Mouse (Mus musculus): Measurements from ENCODE around the gene Dhx40. TPM values are rescaled to one million over a fixed set of nuclear protein-coding genes. Genes with fewer than 3 reads are reported as not detected.
"Not testable (repeated sequence)": the region's sequence is repeated elsewhere in the genome, so short reads cannot be mapped to it uniquely, and the experiment has no call there.

Dhx40 gene
- polyA plus RNA-seq, 1 experiment from 2014 or later, result 44.5 TPM

DNA sequence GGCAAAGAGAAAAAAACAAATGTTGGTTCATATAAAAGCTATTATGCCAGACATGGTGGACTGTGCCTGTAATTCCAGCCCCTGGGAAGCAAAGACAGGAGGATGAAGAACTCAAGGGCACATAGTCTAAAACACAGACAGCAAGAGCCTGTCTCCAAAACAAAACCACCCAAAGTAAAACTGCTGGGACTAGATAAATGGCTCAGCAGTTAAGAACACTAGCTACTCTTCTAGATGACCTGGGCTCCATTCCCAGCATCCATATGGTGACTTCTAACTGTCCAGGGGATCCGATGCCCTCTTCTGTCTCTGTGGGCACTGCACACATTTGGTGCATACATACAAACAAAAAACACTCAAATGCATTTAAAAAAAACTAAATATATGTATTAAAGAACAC, 56.5 kb downstream of the Dhx40 start:
- Histone ChIP-seq H3K9ac (ENCODE audit: low read depth, low read length) (no peak overlapping the region), H3K36me3 (ENCODE audit: control insufficient read depth, insufficient read depth, low read length) (peaks cover 4% of the 10 kb centered on the region), H3K9me3 (ENCODE audit: control insufficient read depth, low read length) (no peaks in the 10 kb centered on the region), H3K4me3 (ENCODE audit: low read length) (no peak overlapping the region), H3K27me3 (ENCODE audit: control insufficient read depth, insufficient read depth, low read length) (no peaks in the 10 kb centered on the region), H3K27ac (ENCODE audit: low read depth, low read length) (no peak overlapping the region), H3K4me2 (replicated peaks; ENCODE audit: low read depth, low read length) (no peak overlapping the region), H3K4me1 (ENCODE audit: control insufficient read depth, insufficient read depth, low read length) (peaks cover 10% of the 10 kb centered on the region)
- ATAC-seq (ENCODE audit: low FRiP score, low TSS enrichment), result no peak
- 94% methylated on average over 1 of the region's 1 CpGs for WGBS

DNA sequence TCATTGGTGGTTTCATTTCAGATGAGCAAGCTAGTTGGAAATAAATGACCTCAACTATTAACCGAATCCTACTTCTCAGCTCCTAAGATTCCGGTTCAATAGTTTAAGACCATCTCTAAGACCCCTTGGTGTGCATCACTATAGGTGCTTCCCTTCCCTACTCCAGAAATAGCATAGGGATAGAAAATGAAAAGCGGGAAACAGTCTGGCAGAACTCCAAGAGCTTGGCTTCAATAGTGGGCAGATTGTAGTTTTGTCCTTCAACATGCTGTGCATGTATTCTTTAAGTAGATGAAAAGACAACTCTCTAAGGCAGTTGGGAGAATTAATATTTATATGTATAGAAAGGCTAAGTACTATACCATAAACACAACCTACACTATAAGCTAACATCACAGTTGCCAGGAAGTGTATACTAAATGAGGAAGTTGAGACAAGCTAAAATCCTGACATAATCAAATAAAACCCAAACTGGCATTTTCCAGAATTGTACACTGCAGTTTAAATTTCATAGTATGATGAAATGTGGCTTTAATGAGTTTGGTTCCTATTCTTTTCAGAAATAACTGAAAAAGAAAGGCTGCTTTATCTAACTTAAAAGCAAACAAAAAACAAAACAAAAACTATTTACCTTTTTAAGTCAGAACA, 57.6 kb downstream of the Dhx40 start:
- no peak for ATAC-seq (ENCODE audit: low FRiP score, low TSS enrichment)
- H3K9me3 ChIP-seq (ENCODE audit: control insufficient read depth, low read length), result no peaks in the 10 kb centered on the region
- H3K9ac ChIP-seq (ENCODE audit: low read depth, low read length), result no peak overlapping the region
- no peak overlapping the region for H3K4me2 ChIP-seq (replicated peaks; ENCODE audit: low read depth, low read length)
- 80% methylated on average over 3 of the region's 3 CpGs for WGBS
- peaks cover 6% of the 10 kb centered on the region for H3K4me1 ChIP-seq (ENCODE audit: control insufficient read depth, insufficient read depth, low read length)
- H3K36me3 ChIP-seq (ENCODE audit: control insufficient read depth, insufficient read depth, low read length), result peaks cover 4% of the 10 kb centered on the region
- no peak overlapping the region for H3K4me3 ChIP-seq (ENCODE audit: low read length)
- no peak overlapping the region for H3K27ac ChIP-seq (ENCODE audit: low read depth, low read length)
- no peaks in the 10 kb centered on the region for H3K27me3 ChIP-seq (ENCODE audit: control insufficient read depth, insufficient read depth, low read length)

GRCm38 (mm10) chr11:86745634-86746404, 61.7 kb downstream of the Dhx40 start:
- Histone ChIP-seq H3K4me1 (ENCODE audit: control insufficient read depth, insufficient read depth, low read length) (peaks cover 3% of the 10 kb centered on the region), H3K9me3 (ENCODE audit: control insufficient read depth, low read length) (no peaks in the 10 kb centered on the region), H3K4me2 (replicated peaks; ENCODE audit: low read depth, low read length) (no peak overlapping the region), H3K27ac (ENCODE audit: low read depth, low read length) (no peak overlapping the region), H3K4me3 (ENCODE audit: low read length) (no peak overlapping the region), H3K36me3 (ENCODE audit: control insufficient read depth, insufficient read depth, low read length) (no peaks in the 10 kb centered on the region), H3K9ac (ENCODE audit: low read depth, low read length) (no peak overlapping the region), H3K27me3 (ENCODE audit: control insufficient read depth, insufficient read depth, low read length) (no peaks in the 10 kb centered on the region)
- no peak for ATAC-seq (ENCODE audit: low FRiP score, low TSS enrichment)
- 74% methylated on average over 3 of the region's 3 CpGs for WGBS

GRCm38 (mm10) chr11:86742605-86743004, 64.9 kb downstream of the Dhx40 start:
- Histone ChIP-seq H3K4me2 (replicated peaks; ENCODE audit: low read depth, low read length) (no peak overlapping the region), H3K4me1 (ENCODE audit: control insufficient read depth, insufficient read depth, low read length) (peaks cover 6% of the 10 kb centered on the region), H3K9me3 (ENCODE audit: control insufficient read depth, low read length) (no peaks in the 10 kb centered on the region), H3K36me3 (ENCODE audit: control insufficient read depth, insufficient read depth, low read length) (no peaks in the 10 kb centered on the region), H3K4me3 (ENCODE audit: low read length) (no peak overlapping the region), H3K27ac (ENCODE audit: low read depth, low read length) (no peak overlapping the region), H3K9ac (ENCODE audit: low read depth, low read length) (no peak overlapping the region), H3K27me3 (ENCODE audit: control insufficient read depth, insufficient read depth, low read length) (no peaks in the 10 kb centered on the region)
- WGBS, result 59% methylated on average over 2 of the region's 2 CpGs
- ATAC-seq (ENCODE audit: low FRiP score, low TSS enrichment), result no peak

DNA sequence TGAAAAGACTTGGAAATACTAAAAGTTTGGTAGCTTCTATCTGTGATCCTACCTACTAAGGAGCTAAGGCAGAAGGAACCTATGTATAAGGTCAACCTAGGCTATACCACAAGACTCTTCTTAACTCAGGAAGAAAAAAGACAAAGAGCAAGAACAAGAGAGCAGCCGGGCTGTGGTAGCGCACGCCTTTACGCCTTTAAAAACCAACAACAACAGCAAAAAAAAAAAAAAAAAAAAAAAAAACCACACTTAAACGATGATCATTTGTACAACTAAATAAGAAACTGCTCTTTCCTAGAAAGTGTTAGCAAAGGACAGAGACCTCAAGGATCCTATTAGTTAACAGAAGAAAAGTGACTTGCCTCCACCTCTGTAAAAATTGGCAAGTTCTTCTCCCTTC, 66.0 kb downstream of the Dhx40 start:
- Histone ChIP-seq H3K4me2 (replicated peaks; ENCODE audit: low read depth, low read length) (no peak overlapping the region), H3K36me3 (ENCODE audit: control insufficient read depth, insufficient read depth, low read length) (peaks cover under 1% of the 10 kb centered on the region; the same call in 1 of the 2 replicates), H3K9ac (ENCODE audit: low read depth, low read length) (no peak overlapping the region), H3K9me3 (ENCODE audit: control insufficient read depth, low read length) (no peaks in the 10 kb centered on the region), H3K27me3 (ENCODE audit: control insufficient read depth, insufficient read depth, low read length) (no peaks in the 10 kb centered on the region), H3K4me1 (ENCODE audit: control insufficient read depth, insufficient read depth, low read length) (peaks cover 8% of the 10 kb centered on the region), H3K4me3 (ENCODE audit: low read length) (no peak overlapping the region), H3K27ac (ENCODE audit: low read depth, low read length) (no peak overlapping the region)
- WGBS, result 95% methylated on average over 5 of the region's 5 CpGs
- ATAC-seq (ENCODE audit: low FRiP score, low TSS enrichment), result no peak

DNA sequence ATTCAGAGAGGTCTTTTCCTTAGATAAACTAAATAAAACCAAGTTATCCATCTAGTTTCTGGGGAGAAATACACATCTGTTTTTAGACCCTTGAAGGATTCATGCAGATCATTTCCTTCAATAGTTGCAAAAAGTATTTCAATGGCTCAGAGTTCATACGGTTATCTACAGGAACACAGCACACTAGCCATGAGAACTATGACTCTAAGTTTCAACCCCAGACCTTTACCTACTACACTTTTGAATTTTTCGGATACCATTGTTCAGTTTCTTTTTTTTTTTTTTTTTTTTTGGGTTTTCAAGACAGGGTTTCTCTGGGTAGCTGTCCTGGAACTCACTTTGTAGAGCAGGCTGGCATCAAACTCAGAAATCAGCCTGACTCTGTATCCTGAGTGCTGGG, 68.1 kb downstream of the Dhx40 start:
- Histone ChIP-seq H3K4me1 (ENCODE audit: control insufficient read depth, insufficient read depth, low read length) (peaks cover 8% of the 10 kb centered on the region; the same call in 1 of the 2 replicates), H3K4me2 (replicated peaks; ENCODE audit: low read depth, low read length) (no peak overlapping the region), H3K27me3 (ENCODE audit: control insufficient read depth, insufficient read depth, low read length) (no peaks in the 10 kb centered on the region), H3K9me3 (ENCODE audit: control insufficient read depth, low read length) (no peaks in the 10 kb centered on the region), H3K27ac (ENCODE audit: low read depth, low read length) (no peak overlapping the region), H3K36me3 (ENCODE audit: control insufficient read depth, insufficient read depth, low read length) (peaks cover 10% of the 10 kb centered on the region; the same call in 1 of the 2 replicates), H3K4me3 (ENCODE audit: low read length) (no peak overlapping the region), H3K9ac (ENCODE audit: low read depth, low read length) (no peak overlapping the region)
- no peak for ATAC-seq (ENCODE audit: low FRiP score, low TSS enrichment)
- WGBS, result 84% methylated on average over 2 of the region's 2 CpGs

GRCm38 (mm10) chr11:86738956-86739355, 68.6 kb downstream of the Dhx40 start:
- no peak for ATAC-seq (ENCODE audit: low FRiP score, low TSS enrichment)
- Histone ChIP-seq H3K27me3 (ENCODE audit: control insufficient read depth, insufficient read depth, low read length) (no peaks in the 10 kb centered on the region), H3K36me3 (ENCODE audit: control insufficient read depth, insufficient read depth, low read length) (peaks cover 12% of the 10 kb centered on the region; the same call in 1 of the 2 replicates), H3K4me3 (ENCODE audit: low read length) (no peak overlapping the region), H3K4me2 (replicated peaks; ENCODE audit: low read depth, low read length) (no peak overlapping the region), H3K9me3 (ENCODE audit: control insufficient read depth, low read length) (no peaks in the 10 kb centered on the region), H3K4me1 (ENCODE audit: control insufficient read depth, insufficient read depth, low read length) (peaks cover 8% of the 10 kb centered on the region; the same call in 1 of the 2 replicates), H3K27ac (ENCODE audit: low read depth, low read length) (no peak overlapping the region), H3K9ac (ENCODE audit: low read depth, low read length) (no peak overlapping the region)
- WGBS, result 76% methylated on average over 1 of the region's 1 CpGs

DNA sequence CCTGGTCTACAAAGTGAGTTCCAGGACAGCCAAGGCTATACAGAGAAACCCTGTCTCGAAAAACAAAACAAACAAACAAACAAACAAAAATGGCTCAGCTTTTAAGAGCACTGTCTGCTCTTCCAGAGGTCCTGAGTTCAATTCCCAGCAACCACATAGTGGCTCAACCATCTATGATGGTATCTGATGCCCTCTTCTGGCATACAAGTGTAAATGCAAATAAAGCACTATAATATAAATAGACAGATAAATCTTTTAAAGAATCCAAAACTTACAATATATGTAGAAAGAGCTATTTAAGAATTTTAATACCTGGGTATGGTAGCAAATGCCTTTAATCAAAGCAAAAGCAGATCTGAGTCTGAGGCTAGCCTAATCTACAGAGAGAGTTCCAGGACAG, 69.2 kb downstream of the Dhx40 start:
- not testable (repeated sequence) for ATAC-seq (ENCODE audit: low FRiP score, low TSS enrichment); H3K9me3 ChIP-seq (ENCODE audit: control insufficient read depth, low read length)
- H3K36me3 ChIP-seq (ENCODE audit: control insufficient read depth, insufficient read depth, low read length), result peaks cover 16% of the 10 kb centered on the region; the same call in 1 of the 2 replicates

More for the DNA sequence above, 69.2 kb downstream of the Dhx40 start:
- not testable (repeated sequence) for H3K27ac ChIP-seq (ENCODE audit: low read depth, low read length); H3K4me3 ChIP-seq (ENCODE audit: low read length); H3K4me1 ChIP-seq (ENCODE audit: control insufficient read depth, insufficient read depth, low read length); H3K9ac ChIP-seq (ENCODE audit: low read depth, low read length); H3K27me3 ChIP-seq (ENCODE audit: control insufficient read depth, insufficient read depth, low read length); H3K4me2 ChIP-seq (replicated peaks; ENCODE audit: low read depth, low read length)
- WGBS, result 91% methylated on average over 1 of the region's 1 CpGs

Measured in kidney, embryonic 14.5 days (tissue).